In the genomic region with DNA sequence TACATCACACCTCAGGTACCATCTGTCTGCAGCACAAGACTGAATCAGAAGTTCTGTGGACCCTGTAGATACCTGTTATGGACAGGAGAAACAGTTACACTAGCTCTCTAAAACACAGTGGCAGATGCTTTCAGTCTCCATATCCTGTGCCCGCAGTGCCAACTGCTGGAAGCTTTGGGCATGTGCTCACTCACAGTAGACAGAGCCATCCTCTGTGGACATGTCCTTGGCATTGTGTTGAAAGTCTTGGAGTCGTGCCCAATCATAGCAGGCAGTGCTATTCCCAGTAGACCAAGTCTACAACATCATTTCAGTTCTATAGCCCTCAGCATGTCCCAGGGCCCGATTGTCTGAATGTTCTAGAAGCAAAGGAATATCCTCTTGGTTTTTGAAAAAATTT, we compare ENCODE assay signal across 10 mouse cellular contexts.
DNase-seq lines count a peak whose midpoint lies in the region; ATAC-seq and TF ChIP-seq lines count a peak whose summit lies in the region.
"Had no signal": no experiment of that assay in that cellular context is flagged by ENCODE, and none has a peak within 500 bp of the region (broad histone marks: within the 10 kb centered on the region; RNA-seq: fewer than 3 reads in every experiment).

No protein-coding gene starts in this region.

- no peak overlapping the region for H3K4me3 ChIP-seq in heart, adult 2 months
- H3K4me3 ChIP-seq in lung, postnatal 0 days (ENCODE audit: low read depth, low read length), result no peak overlapping the region
- no peak overlapping the region for H3K4me3 ChIP-seq in thymus, adult 2 months (ENCODE audit: control insufficient read depth, insufficient read depth, low read length)
- H3K4me3 ChIP-seq: intestine, embryonic 15.5 days had no signal

- no peak overlapping the region for H3K9ac ChIP-seq in heart, adult 2 months (ENCODE audit: low read depth, low read length)
- H3K9ac ChIP-seq in lung, postnatal 0 days (replicated peaks; ENCODE audit: low read depth), result no peak overlapping the region
- H3K9ac ChIP-seq: intestine, embryonic 15.5 days had no signal

- no peak overlapping the region for H3K27ac ChIP-seq in heart, adult 2 months
- H3K27ac ChIP-seq in lung, postnatal 0 days (ENCODE audit: low read length), result no peak overlapping the region
- no peak overlapping the region for H3K27ac ChIP-seq in thymus, adult 2 months (ENCODE audit: control insufficient read depth, insufficient read depth, low read length)
- H3K27ac ChIP-seq: intestine, embryonic 15.5 days had no signal

- no peak for TF ChIP-seq POLR2A in heart, adult 2 months (IDR thresholded peaks at IDR 0.05; ENCODE audit: insufficient read depth, low read depth, low read length)
- TF ChIP-seq POLR2A in thymus, adult 2 months (IDR thresholded peaks at IDR 0.05; ENCODE audit: control insufficient read depth, extremely low read depth, insufficient read depth, low read length, poor library complexity), result no peak

- ATAC-seq in lung, postnatal 0 days, result no peak
- ATAC-seq: intestine, embryonic 15.5 days had no signal

- WGBS in heart, adult 2 months, result 64% methylated on average over 3 of the region's 3 CpGs
- 75% methylated on average over 3 of the region's 3 CpGs for WGBS in lung, postnatal 0 days
- WGBS in thymus, adult 2 months, result 82% methylated on average over 3 of the region's 3 CpGs

- no peak overlapping the region for H3K4me2 ChIP-seq in lung, postnatal 0 days (replicated peaks; ENCODE audit: low read depth, low read length)
- H3K4me2 ChIP-seq: intestine, embryonic 15.5 days had no signal

- intact Hi-C loops in heart, adult 2 months (cut with DNase I), result no loop called here

- no peaks in the 10 kb centered on the region for H3K4me1 ChIP-seq in heart, adult 2 months (ENCODE audit: control insufficient read depth, insufficient read depth, low read length)
- H3K4me1 ChIP-seq in lung, postnatal 0 days (ENCODE audit: insufficient read depth, low read depth, low read length), result no peaks in the 10 kb centered on the region
- no peaks in the 10 kb centered on the region for H3K4me1 ChIP-seq in thymus, adult 2 months (replicated peaks; ENCODE audit: control insufficient read depth, insufficient read depth, low read length)
- H3K4me1 ChIP-seq: intestine, embryonic 15.5 days had no signal

- DNase-seq in heart, adult 2 months, result peak in 1 of 2 experiments; percentile 3
- DNase-seq in heart, adult 9 months (ENCODE audit: low spot score in 2 of 2), result no peak
- DNase-seq in lung, postnatal 0 days (ENCODE audit: low spot score), result no peak
- DNase-seq in lung, postnatal 14 days, result no peak
- DNase-seq in adrenal gland, adult 2 months, result peak; percentile 85
- DNase-seq in layer of hippocampus, adult 9-11 months, result peak; percentile 8
- no peak for DNase-seq in yolk sac, embryonic 10.5 days (ENCODE audit: low spot score)
- no peak for DNase-seq in thymus, adult 2 months

- no peak for TF ChIP-seq EP300 in heart, adult 2 months (IDR thresholded peaks at IDR 0.05; ENCODE audit: insufficient read depth, low read depth, low read length)
- TF ChIP-seq EP300 in lung, postnatal 0 days (IDR thresholded peaks at IDR 0.05), result no peak

- H3K27me3 ChIP-seq in heart, adult 2 months (ENCODE audit: control insufficient read depth, insufficient read depth, low read length), result no peaks in the 10 kb centered on the region
- no peaks in the 10 kb centered on the region for H3K27me3 ChIP-seq in lung, postnatal 0 days (replicated peaks; ENCODE audit: insufficient read depth, low read length)
- H3K27me3 ChIP-seq in thymus, adult 2 months (ENCODE audit: control insufficient read depth, insufficient read depth, low read length), result no peaks in the 10 kb centered on the region
- H3K27me3 ChIP-seq: CH12.LX; intestine, embryonic 15.5 days had no signal

- H3K9me3 ChIP-seq in lung, postnatal 0 days (ENCODE audit: low read length), result no peaks in the 10 kb centered on the region
- H3K9me3 ChIP-seq: intestine, embryonic 15.5 days had no signal

- TF ChIP-seq CTCF in heart, adult 2 months (IDR thresholded peaks at IDR 0.05), result peak; percentile 16; the same call in 1 of the 2 replicates
- peak; percentile 40; the same call in 1 of the 2 replicates for TF ChIP-seq CTCF in lung, postnatal 0 days (IDR thresholded peaks at IDR 0.05)
- TF ChIP-seq CTCF in thymus, adult 2 months (IDR thresholded peaks at IDR 0.05; ENCODE audit: borderline replicate concordance, control insufficient read depth, extremely low read depth, insufficient read depth, low read length, poor library complexity), result no peak

- H3K79me2 ChIP-seq in heart, adult 2 months (replicated peaks; ENCODE audit: control insufficient read depth, insufficient read depth, low read length), result no peaks in the 10 kb centered on the region

- H3K36me3 ChIP-seq in heart, adult 2 months (ENCODE audit: control insufficient read depth, insufficient read depth, low read length), result no peaks in the 10 kb centered on the region
- H3K36me3 ChIP-seq in lung, postnatal 0 days (ENCODE audit: insufficient read depth, low read length), result no peaks in the 10 kb centered on the region
- H3K36me3 ChIP-seq in thymus, adult 2 months (ENCODE audit: control insufficient read depth, insufficient read depth, low read length), result no peaks in the 10 kb centered on the region
- H3K36me3 ChIP-seq: intestine, embryonic 15.5 days had no signal

Comparison
In these comparisons a context has a peak if more than half of its experiments do, and no peak if none do; other contexts are left out.
1. DNase-seq: peak in adrenal gland, adult 2 months (single experiment) and layer of hippocampus, adult 9-11 months (single experiment); none in heart, adult 9 months (0 of 2), lung, postnatal 0 days (single experiment), lung, postnatal 14 days (single experiment), yolk sac, embryonic 10.5 days (single experiment) and thymus, adult 2 months (single experiment).